10 mouse cellular contexts compared by ENCODE assay signal in the genomic region with DNA sequence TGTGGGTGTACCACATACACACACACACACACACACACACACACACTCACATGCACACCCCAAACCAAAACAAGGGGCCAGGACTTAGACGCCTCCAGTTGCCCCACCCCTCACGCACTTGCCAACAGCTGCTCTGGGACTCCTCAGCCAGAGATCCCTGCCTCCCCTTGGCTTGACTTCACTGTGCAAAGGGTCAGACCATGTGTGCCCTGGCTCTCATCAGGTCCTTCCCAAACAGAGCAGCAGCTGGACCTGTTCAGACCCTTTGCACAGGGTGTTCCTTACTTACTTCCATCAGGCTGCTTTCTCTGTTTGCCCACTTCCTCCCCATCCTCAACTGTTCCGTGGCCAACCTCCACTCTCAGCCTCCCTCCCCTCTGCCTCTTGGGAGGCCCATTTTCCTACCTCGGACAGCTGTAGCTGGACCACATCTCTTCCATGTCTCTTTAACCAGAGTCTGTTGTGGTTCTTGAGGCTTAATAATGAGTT. TPM values are rescaled to one million over a fixed set of nuclear protein-coding genes. Genes with fewer than 3 reads are reported as not detected.
DNase-seq lines count a peak whose midpoint lies in the region; ATAC-seq and TF ChIP-seq lines count a peak whose summit lies in the region.
"Had no signal": no experiment of that assay in that cellular context is flagged by ENCODE, and none has a peak within 500 bp of the region (broad histone marks: within the 10 kb centered on the region; RNA-seq: fewer than 3 reads in every experiment).

No protein-coding gene starts in this region.

- WGBS in lung, adult 2 months: 46% methylated on average over 4 of the region's 4 CpGs

- no peak overlapping the region for H3K4me3 ChIP-seq in lung, adult 2 months (replicated peaks; ENCODE audit: extremely low read depth, low read depth, low read length)
- H3K4me3 ChIP-seq: forebrain, embryonic 12.5 days; megakaryocyte, embryonic 14.5 days had no signal

- ATAC-seq in granulocyte monocyte progenitor cell, adult 5-6 weeks (replicated peaks; ENCODE audit: poor library complexity, severe bottlenecking): peak; percentile 46
- ATAC-seq in megakaryocyte, adult 5-6 weeks (ENCODE audit: poor library complexity, severe bottlenecking): no peak

- TF ChIP-seq CTCF in lung, adult 2 months (IDR thresholded peaks at IDR 0.05; ENCODE audit: insufficient read depth, low read length): no peak

- no peaks in the 10 kb centered on the region for H3K4me1 ChIP-seq in lung, adult 2 months (ENCODE audit: control insufficient read depth, insufficient read depth, low read length)

- no peak for TF ChIP-seq POLR2A in lung, adult 2 months (IDR thresholded peaks at IDR 0.05; ENCODE audit: borderline replicate concordance, extremely low read depth, low read depth, low read length)

- peak; percentile 73 to 74 for DNase-seq in lung, adult 18-20 months
- DNase-seq in lung, adult 2 months: no peak
- DNase-seq in lung, postnatal 25 days (ENCODE audit: low spot score): peak; percentile 74
- DNase-seq in urinary bladder, postnatal 36 days (ENCODE audit: low spot score in 2 of 2): peak; percentile 59 to 87
- DNase-seq in retina, embryonic 14.5 days (ENCODE audit: low spot score): no peak
- DNase-seq in yolk sac, embryonic 10.5 days (ENCODE audit: low spot score): no peak

RNA-seq across cellular contexts. Expression of gene Acox3, which starts 42.0 kb away (rescaled TPM):
- polyA plus RNA-seq in lung, adult 2 months (2012; rRNA removed): 42.8 and 53.8 TPM in 2 replicates
- total RNA-seq in granulocyte monocyte progenitor cell, adult 5-6 weeks (2014; fragmentation: Nextera tagmentation): 41.4 and 56.5 TPM in 2 replicates
- total RNA-seq in granulocyte monocyte progenitor cell, adult 5-6 weeks (2017): 25.3 and 34.5 TPM in 2 replicates
- 54.4 and 64.0 TPM in 2 replicates for total RNA-seq in megakaryocyte, adult 5-6 weeks (2015)
- total RNA-seq in megakaryocyte, adult 5-6 weeks (2017): 64.0 and 74.3 TPM in 2 replicates

RNA-seq across cellular contexts. Expression of gene Trmt44, which starts 49.9 kb away (rescaled TPM):
- 4.2 and 4.5 TPM in 2 replicates for polyA plus RNA-seq in lung, adult 2 months (2012; rRNA removed)
- 8.1 and 9.5 TPM in 2 replicates for total RNA-seq in granulocyte monocyte progenitor cell, adult 5-6 weeks (2014; fragmentation: Nextera tagmentation)
- total RNA-seq in granulocyte monocyte progenitor cell, adult 5-6 weeks (2017): 8.5 and 13.3 TPM in 2 replicates
- total RNA-seq in megakaryocyte, adult 5-6 weeks (2015): 4.4 and 6.1 TPM in 2 replicates
- total RNA-seq in megakaryocyte, adult 5-6 weeks (2017): 5.7 and 7.7 TPM in 2 replicates

RNA-seq across cellular contexts. Expression of gene Htra3, which starts 54.8 kb away (rescaled TPM):
- 59.4 and 80.1 TPM in 2 replicates for polyA plus RNA-seq in lung, adult 2 months (2012; rRNA removed)
- total RNA-seq in granulocyte monocyte progenitor cell, adult 5-6 weeks (2014; fragmentation: Nextera tagmentation): not detected in 2 replicates
- total RNA-seq in granulocyte monocyte progenitor cell, adult 5-6 weeks (2017): not detected in 2 replicates
- 0.04 TPM in 1 of 2 replicates, not detected in the other for total RNA-seq in megakaryocyte, adult 5-6 weeks (2015)
- not detected in 2 replicates for total RNA-seq in megakaryocyte, adult 5-6 weeks (2017)

Comparison
In these comparisons a context has a peak if more than half of its experiments do, and no peak if none do; other contexts are left out.
1. DNase-seq: peak in lung, adult 18-20 months (2 of 2), lung, postnatal 25 days (single experiment) and urinary bladder, postnatal 36 days (2 of 2); none in lung, adult 2 months (single experiment), retina, embryonic 14.5 days (single experiment) and yolk sac, embryonic 10.5 days (single experiment).